Mouse (Mus musculus): Measurements from ENCODE around the gene Rnf224.
A peak's percentile ranks its signal among the peaks of the same experiment; 100 is the strongest.

Gene Rnf224

GRCm38 (mm10) chr2:25225811-25226379 lies 10.7 kb downstream of the Rnf224 start:
- DNase-seq = no peak

GRCm38 (mm10) chr2:25224766-25225752 lies 11.5 kb downstream of the Rnf224 start:
- DNase-seq = peak; percentile 99

- DNase-seq = no peak
Measured at GRCm38 (mm10) chr2:25224492-25224765, 12.2 kb downstream of the Rnf224 start, which contains the start of gene Tubb4b. TSS of gene Tubb4b (minus strand) at chr2:25224702.

- DNase-seq = peak; percentile 86
Measured at GRCm38 (mm10) chr2:25223681-25224491, 12.7 kb downstream of the Rnf224 start.

GRCm38 (mm10) chr2:25221331-25221772 lies 15.2 kb downstream of the Rnf224 start:
- no peak for DNase-seq

GRCm38 (mm10) chr2:25218445-25218844 lies 18.1 kb downstream of the Rnf224 start, which contains the start of gene Fam166a:
TSS of gene Fam166a (plus strand) at chr2:25218745.
- no peak for DNase-seq

- no peak for DNase-seq
Measured at GRCm38 (mm10) chr2:25217666-25218065, 18.9 kb downstream of the Rnf224 start.

GRCm38 (mm10) chr2:25214444-25214843 lies 22.1 kb downstream of the Rnf224 start, which contains the start of gene Stpg3:
TSS of gene Stpg3 (minus strand) at chr2:25214637.
- peak; percentile 69 for DNase-seq

GRCm38 (mm10) chr2:25213266-25213865 lies 23.2 kb downstream of the Rnf224 start:
- DNase-seq = no peak

- DNase-seq = peak; percentile 94
Measured at GRCm38 (mm10) chr2:25211121-25211670, 25.4 kb downstream of the Rnf224 start, which contains the start of gene Nelfb. TSS of gene Nelfb (minus strand) at chr2:25211489.

- DNase-seq = no peak
Measured at GRCm38 (mm10) chr2:25210686-25211085, 25.9 kb downstream of the Rnf224 start.

GRCm38 (mm10) chr2:25207593-25207992 lies 29.0 kb downstream of the Rnf224 start:
- DNase-seq = no peak

GRCm38 (mm10) chr2:25203631-25204214 lies 32.9 kb downstream of the Rnf224 start:
- peak; percentile 46 for DNase-seq

- no peak for DNase-seq
Measured at GRCm38 (mm10) chr2:25200631-25201030, 36.0 kb downstream of the Rnf224 start.

- no peak for DNase-seq
Measured at GRCm38 (mm10) chr2:25197946-25198345, 38.6 kb downstream of the Rnf224 start.

GRCm38 (mm10) chr2:25197191-25197590 lies 39.4 kb downstream of the Rnf224 start:
- DNase-seq = peak; percentile 32

GRCm38 (mm10) chr2:25196172-25196954 lies 40.2 kb downstream of the Rnf224 start, which contains the start of gene Tor4a:
TSS of gene Tor4a (minus strand) at chr2:25196886.
- peak; percentile 92 for DNase-seq

GRCm38 (mm10) chr2:25195211-25196156 lies 41.1 kb downstream of the Rnf224 start:
- DNase-seq = peak; percentile 84

GRCm38 (mm10) chr2:25194486-25195171 lies 42.0 kb downstream of the Rnf224 start:
- peak; percentile 24 for DNase-seq
